Mouse (Mus musculus) limb, embryonic 14.5 days (tissue): ENCODE results near the gene Sox1. TPM values are rescaled to one million over a fixed set of nuclear protein-coding genes. Genes with fewer than 3 reads are reported as not detected.
A peak's percentile ranks its signal among the peaks of the same experiment; 100 is the strongest.

Source experiments
- ATAC-seq: fragments of 200-750 bp; cut with Nextera tagmentation; 2 replicates; pipeline ENCODE4 v1.8.0; 2017; ENCODE audit warnings: low read depth, moderate number of reproducible peaks, moderate TSS enrichment; ENCODE audit not compliant: low FRiP score
- DNase-seq: peaks from one replicate; pipeline ENCODE4 v3.0.0-alpha.2; 2015; ENCODE audit warnings: low spot score
- H3K27ac ChIP-seq: fragments of 300-500 bp; sonication (generic); replicated peaks from 2 replicates; pipeline ENCODE4 v1.5.1; 2014; ENCODE audit warnings: low read depth, mild to moderate bottlenecking, low read length, moderate library complexity, mixed read lengths
- H3K27me3 ChIP-seq: fragments of 300-500 bp; sonication (generic); 2 replicates; pipeline ENCODE4 v1.6.1; 2014; ENCODE audit warnings: low read length, mixed read lengths; ENCODE audit not compliant: control insufficient read depth, insufficient read depth
- H3K36me3 ChIP-seq: fragments of 300-500 bp; sonication (generic); 2 replicates; pipeline ENCODE4 v1.6.1; 2014; ENCODE audit warnings: mild to moderate bottlenecking, low read length, moderate library complexity, mixed read lengths; ENCODE audit not compliant: control insufficient read depth, insufficient read depth
- H3K4me1 ChIP-seq: fragments of 300-500 bp; sonication (generic); 2 replicates; pipeline ENCODE4 v1.6.1; 2014; ENCODE audit warnings: antibody characterized with exemption, low read length, mixed read lengths; ENCODE audit not compliant: control insufficient read depth, insufficient read depth
- H3K4me2 ChIP-seq: fragments of 300-500 bp; sonication (generic); replicated peaks from 2 replicates; pipeline ENCODE4 v1.6.1; 2014; ENCODE audit warnings: low read depth, mild to moderate bottlenecking, low read length, moderate library complexity; ENCODE audit not compliant: severe bottlenecking
- H3K4me3 ChIP-seq: fragments of 300-500 bp; sonication (generic); replicated peaks from 2 replicates; pipeline ENCODE4 v1.5.1; 2014; ENCODE audit warnings: low read length
- H3K9ac ChIP-seq: fragments of 300-500 bp; sonication (generic); 2 replicates; pipeline ENCODE4 v1.6.1; 2014; ENCODE audit warnings: mild to moderate bottlenecking, low read depth, low read length, moderate library complexity; ENCODE audit not compliant: severe bottlenecking
- H3K9me3 ChIP-seq: fragments of 300-500 bp; sonication (generic); 2 replicates; pipeline ENCODE4 v1.6.1; 2016; ENCODE audit warnings: low read length; ENCODE audit not compliant: control insufficient read depth
- POLR2A ChIP-seq: fragments of 200-500 bp; IDR thresholded peaks from 2 replicates; pipeline ENCODE4 v1.8.0; 2012; ENCODE audit warnings: inconsistent platforms, mild to moderate bottlenecking, moderate library complexity, borderline replicate concordance; ENCODE audit not compliant: insufficient read depth, insufficient read length; ENCODE audit errors: extremely low read depth
- WGBS: fragments of 180-500 bp; shearing (Covaris S2); extraction: QIAGEN DNeasy Blood & Tissue Kit; methylation state at CpG from one replicate; pipeline ENCODE4 v1.1.7; 2014; 5-methylcytosine and 5-hydroxymethylcytosine counted together
- polyA plus RNA-seq, 2 experiments: library from polyadenylated mRNA; depleted of rRNA in 1 of 2; stranded (reverse) in 1 of 2; unstranded in 1 of 2; fragments of >200 nt; fragmentation: Nextera tagmentation in 1 of 2; extraction: Ambion mirVana in 1 of 2; gene quantifications; 2 replicates each; pipeline versions ENCODE4 v1.2.1 to v1.2.3; 2012 to 2014

Sox1 gene
- polyA plus RNA-seq, 2 experiments, result 0.13 TPM; not detected in 1

- no peak overlapping the region for H3K9ac ChIP-seq
- no peak overlapping the region for H3K27ac ChIP-seq
- H3K9me3 ChIP-seq, result no peaks in the 10 kb centered on the region
- WGBS, result 58% methylated on average over 6 of the region's 6 CpGs
- no peak overlapping the region for H3K4me3 ChIP-seq
- no peak for DNase-seq
- H3K36me3 ChIP-seq, result no peaks in the 10 kb centered on the region
- no peak overlapping the region for H3K4me2 ChIP-seq
- H3K4me1 ChIP-seq, result peaks cover 16% of the 10 kb centered on the region; the same call in 1 of the 2 replicates
- ATAC-seq, result no peak
- H3K27me3 ChIP-seq, result peaks cover 76% of the 10 kb centered on the region
- no peak for TF ChIP-seq POLR2A
Measured at GRCm38 (mm10) chr8:12431738-12432055, 36.6 kb downstream of the Sox1 start.

GRCm38 (mm10) chr8:12432546-12432945 lies 37.5 kb downstream of the Sox1 start:
- H3K27ac ChIP-seq, result no peak overlapping the region
- no peak for TF ChIP-seq POLR2A
- DNase-seq, result no peak
- no peak for ATAC-seq
- 68% methylated on average over 7 of the region's 7 CpGs for WGBS
- H3K36me3 ChIP-seq, result no peaks in the 10 kb centered on the region
- H3K27me3 ChIP-seq, result peaks cover 68% of the 10 kb centered on the region
- H3K4me3 ChIP-seq, result no peak overlapping the region
- no peaks in the 10 kb centered on the region for H3K9me3 ChIP-seq
- H3K4me2 ChIP-seq, result no peak overlapping the region
- no peak overlapping the region for H3K9ac ChIP-seq
- peaks cover 16% of the 10 kb centered on the region; the same call in 1 of the 2 replicates for H3K4me1 ChIP-seq

- DNase-seq (no peak), ATAC-seq (no peak)
- no peak overlapping the region for H3K27ac ChIP-seq
- no peaks in the 10 kb centered on the region for H3K9me3 ChIP-seq
- no peak overlapping the region for H3K4me2 ChIP-seq
- no peak overlapping the region for H3K4me3 ChIP-seq
- H3K9ac ChIP-seq, result no peak overlapping the region
- no peaks in the 10 kb centered on the region for H3K36me3 ChIP-seq
- H3K4me1 ChIP-seq, result peaks cover 10% of the 10 kb centered on the region; the same call in 1 of the 2 replicates
- 60% methylated on average over 3 of the region's 3 CpGs for WGBS
- H3K27me3 ChIP-seq, result peaks cover 45% of the 10 kb centered on the region
- no peak for TF ChIP-seq POLR2A
Measured at GRCm38 (mm10) chr8:12434771-12435170, 39.7 kb downstream of the Sox1 start.

- Histone ChIP-seq H3K4me1 (no peaks in the 10 kb centered on the region), H3K27me3 (peaks cover 13% of the 10 kb centered on the region), H3K9me3 (no peaks in the 10 kb centered on the region), H3K4me3 (no peak overlapping the region), H3K27ac (no peak overlapping the region), H3K4me2 (no peak overlapping the region), H3K9ac (no peak overlapping the region), H3K36me3 (no peaks in the 10 kb centered on the region)
- TF ChIP-seq POLR2A, result no peak
- no peak for DNase-seq
- no peak for ATAC-seq
- 85% methylated on average over 6 of the region's 6 CpGs for WGBS
Measured at GRCm38 (mm10) chr8:12438021-12438420, 42.9 kb downstream of the Sox1 start.

- WGBS, result 22% methylated on average over 4 of the region's 4 CpGs
- no peak overlapping the region for H3K27ac ChIP-seq
- no peaks in the 10 kb centered on the region for H3K4me1 ChIP-seq
- no peak for ATAC-seq
- H3K4me2 ChIP-seq, result no peak overlapping the region
- no peak overlapping the region for H3K4me3 ChIP-seq
- no peak overlapping the region for H3K9ac ChIP-seq
- H3K36me3 ChIP-seq, result no peaks in the 10 kb centered on the region
- H3K27me3 ChIP-seq, result peaks cover 3% of the 10 kb centered on the region; the same call in 1 of the 2 replicates
- no peaks in the 10 kb centered on the region for H3K9me3 ChIP-seq
- no peak for TF ChIP-seq POLR2A
- DNase-seq, result peak; percentile 22
Measured at GRCm38 (mm10) chr8:12439044-12439443, 43.9 kb downstream of the Sox1 start.

GRCm38 (mm10) chr8:12439846-12440245 lies 44.8 kb downstream of the Sox1 start:
- WGBS, result 89% methylated on average over 10 of the region's 10 CpGs
- Histone ChIP-seq H3K9ac (no peak overlapping the region), H3K4me3 (no peak overlapping the region), H3K27me3 (peaks cover 4% of the 10 kb centered on the region; the same call in 1 of the 2 replicates), H3K27ac (no peak overlapping the region), H3K4me1 (no peaks in the 10 kb centered on the region), H3K9me3 (no peaks in the 10 kb centered on the region), H3K4me2 (no peak overlapping the region), H3K36me3 (no peaks in the 10 kb centered on the region)
- ATAC-seq, result no peak
- no peak for DNase-seq
- no peak for TF ChIP-seq POLR2A
